Mouse (Mus musculus): ENCODE data around the gene Upk1b. TPM values are rescaled to one million over a fixed set of nuclear protein-coding genes. Genes with fewer than 3 reads are reported as not detected.

The Upk1b gene
- polyA plus RNA-seq, 1 experiment from 2014 or later = 19.3 TPM

DNA sequence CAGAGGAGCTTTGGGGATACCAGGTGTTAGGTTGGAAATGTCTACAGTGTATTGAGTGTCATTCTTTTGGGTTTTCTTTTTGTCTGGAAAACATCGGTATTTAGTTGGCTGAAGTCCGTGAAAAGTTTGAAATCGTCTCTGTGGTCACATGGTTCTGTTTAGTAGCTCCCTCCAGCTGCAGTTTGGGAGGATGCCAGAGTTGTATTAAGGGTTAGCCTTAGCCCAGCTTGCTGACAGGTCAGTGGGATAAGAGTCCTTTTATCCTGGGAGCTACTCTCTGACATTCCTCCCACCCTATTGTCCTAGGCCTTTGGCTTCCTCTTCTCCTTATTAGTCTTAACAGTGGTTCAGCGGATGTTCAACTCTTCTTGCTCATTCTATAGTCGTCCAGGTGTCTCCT lies 38.2 kb downstream of the Upk1b start:
- Histone ChIP-seq H3K9ac (no peak overlapping the region), H3K36me3 (peaks cover 57% of the 10 kb centered on the region), H3K27me3 (replicated peaks) (no peaks in the 10 kb centered on the region), H3K27ac (replicated peaks) (no peak overlapping the region), H3K4me1 (peaks cover 47% of the 10 kb centered on the region), H3K4me2 (no peak overlapping the region), H3K4me3 (no peak overlapping the region), H3K9me3 (no peaks in the 10 kb centered on the region)
- WGBS = 71% methylated on average over 5 of the region's 5 CpGs
- no peak for ATAC-seq (ENCODE audit: extremely low read depth, insufficient number of reproducible peaks, low FRiP score, low TSS enrichment)

DNA sequence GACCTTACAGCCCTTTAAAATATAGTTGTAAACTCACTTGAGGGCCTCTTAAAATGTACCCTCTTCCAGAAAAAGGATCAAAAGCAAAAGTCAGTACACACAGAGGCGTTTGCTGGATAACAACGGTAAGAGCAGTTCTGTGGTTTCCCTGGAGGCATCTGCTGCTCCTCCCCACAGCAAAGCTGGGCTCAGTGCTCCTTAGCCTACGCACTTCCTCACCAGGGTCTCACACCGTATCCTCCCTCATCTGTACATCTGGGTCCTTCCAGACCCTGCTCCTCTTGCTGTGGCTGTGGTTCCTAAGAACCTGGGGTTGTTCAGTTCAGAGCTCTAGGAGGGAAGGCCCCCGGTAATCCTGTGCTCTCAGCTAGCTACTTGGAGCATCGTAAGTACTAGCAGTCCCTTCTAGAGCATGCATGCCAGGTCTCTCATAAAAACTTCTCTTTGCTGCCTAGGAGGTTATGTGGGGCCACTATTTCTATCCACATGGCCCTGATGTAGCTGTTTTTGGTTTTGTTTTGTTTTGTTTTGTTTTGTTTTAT lies 39.2 kb downstream of the Upk1b start:
- 81% methylated on average over 6 of the region's 6 CpGs for WGBS
- no peak overlapping the region for H3K4me3 ChIP-seq
- H3K27ac ChIP-seq (replicated peaks) = no peak overlapping the region
- peaks cover 51% of the 10 kb centered on the region for H3K36me3 ChIP-seq
- H3K9ac ChIP-seq = no peak overlapping the region
- H3K27me3 ChIP-seq (replicated peaks) = no peaks in the 10 kb centered on the region
- no peaks in the 10 kb centered on the region for H3K9me3 ChIP-seq
- peaks cover 55% of the 10 kb centered on the region for H3K4me1 ChIP-seq
- no peak for ATAC-seq (ENCODE audit: extremely low read depth, insufficient number of reproducible peaks, low FRiP score, low TSS enrichment)
- no peak overlapping the region for H3K4me2 ChIP-seq

DNA sequence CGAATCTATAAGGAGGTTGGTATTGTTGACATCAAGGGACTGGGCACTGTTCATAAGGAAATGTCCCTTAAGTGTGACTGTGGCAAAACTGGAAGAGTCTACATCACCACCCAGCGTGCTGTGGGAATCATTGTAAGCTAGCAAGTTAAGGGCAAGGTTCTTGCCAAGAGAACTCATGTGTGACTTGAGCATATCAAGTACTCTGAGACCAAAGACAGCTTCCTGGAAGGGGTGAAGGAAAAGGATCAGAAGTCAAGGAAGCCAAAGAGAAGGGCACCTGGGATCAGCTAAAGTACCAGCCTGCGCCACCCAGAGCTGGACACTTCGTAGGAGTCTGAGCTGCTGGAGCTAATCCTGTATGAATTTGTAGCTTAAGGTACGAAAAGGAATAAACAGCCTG lies 39.9 kb downstream of the Upk1b start:
- WGBS = 95% methylated on average over 5 of the region's 5 CpGs
- H3K36me3 ChIP-seq = peaks cover 49% of the 10 kb centered on the region
- no peak overlapping the region for H3K9ac ChIP-seq
- no peaks in the 10 kb centered on the region for H3K9me3 ChIP-seq
- no peak for ATAC-seq (ENCODE audit: extremely low read depth, insufficient number of reproducible peaks, low FRiP score, low TSS enrichment)
- no peaks in the 10 kb centered on the region for H3K27me3 ChIP-seq (replicated peaks)
- H3K4me2 ChIP-seq = no peak overlapping the region
- peaks cover 61% of the 10 kb centered on the region for H3K4me1 ChIP-seq
- H3K27ac ChIP-seq (replicated peaks) = no peak overlapping the region
- no peak overlapping the region for H3K4me3 ChIP-seq

DNA sequence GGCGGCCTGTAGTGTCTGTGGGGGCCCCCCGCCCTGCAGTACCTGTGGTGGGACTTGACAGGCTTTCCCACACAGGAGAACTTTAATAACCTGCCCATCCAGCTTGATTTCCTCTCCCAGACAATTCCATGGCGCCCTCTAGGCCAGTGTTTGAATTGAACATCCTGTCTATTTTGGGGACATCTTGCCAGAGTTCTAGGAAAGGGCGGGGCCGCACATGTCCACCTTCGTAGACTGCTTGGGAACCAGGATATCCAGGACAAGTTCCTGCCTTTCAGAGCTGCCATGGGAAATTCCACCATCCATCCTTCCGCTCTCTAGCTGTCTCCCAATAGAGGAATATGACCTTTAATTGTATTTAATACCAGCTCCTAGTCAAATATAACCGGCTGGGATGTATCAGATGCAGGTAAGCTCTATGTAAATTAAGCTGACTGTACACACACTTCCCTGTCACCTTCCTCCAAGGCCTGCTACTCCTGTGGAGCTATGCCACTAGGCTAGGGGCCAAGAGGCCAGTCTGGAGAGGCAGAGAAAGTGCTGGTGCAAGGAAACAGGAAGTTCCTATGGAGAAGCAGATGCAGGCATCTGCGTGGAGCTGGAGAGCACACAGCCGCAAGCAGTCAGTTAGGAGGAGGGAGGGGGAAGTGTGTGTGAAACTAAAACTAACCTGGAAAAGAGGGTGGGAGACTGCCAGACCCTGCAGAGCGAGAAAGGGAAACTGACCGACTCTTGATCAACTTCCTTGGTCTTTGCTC lies 41.8 kb downstream of the Upk1b start:
- 73% methylated on average over 12 of the region's 12 CpGs for WGBS

DNA sequence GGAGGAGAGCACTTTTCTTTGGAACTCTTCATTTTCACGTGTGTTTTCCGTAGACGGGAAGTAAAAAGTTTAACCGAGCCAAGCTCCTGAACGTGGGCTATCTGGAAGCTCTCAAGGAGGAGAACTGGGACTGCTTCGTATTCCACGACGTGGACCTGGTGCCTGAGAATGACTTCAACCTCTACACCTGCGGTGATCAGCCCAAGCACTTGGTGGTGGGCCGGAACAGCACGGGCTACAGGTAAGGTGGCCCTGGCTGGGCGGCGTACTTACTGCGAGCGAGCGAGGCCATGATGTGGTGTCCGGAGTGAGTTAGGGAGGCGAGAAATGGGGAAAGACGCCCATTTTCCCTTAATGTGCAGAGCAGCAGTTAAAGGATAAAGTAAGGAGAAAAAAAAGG lies 42.5 kb downstream of the Upk1b start:
- Histone ChIP-seq H3K4me1 (peaks cover 65% of the 10 kb centered on the region), H3K9ac (no peak overlapping the region), H3K36me3 (peaks cover 53% of the 10 kb centered on the region), H3K9me3 (no peaks in the 10 kb centered on the region), H3K27me3 (replicated peaks) (no peaks in the 10 kb centered on the region), H3K4me3 (no peak overlapping the region), H3K4me2 (no peak overlapping the region), H3K27ac (replicated peaks) (peak overlapping the region; percentile 53)
- WGBS = 91% methylated on average over 19 of the region's 19 CpGs
- no peak for ATAC-seq (ENCODE audit: extremely low read depth, insufficient number of reproducible peaks, low FRiP score, low TSS enrichment)

More for the DNA sequence above, 41.8 kb downstream of the Upk1b start:
- no peaks in the 10 kb centered on the region for H3K27me3 ChIP-seq (replicated peaks)
- peaks cover 60% of the 10 kb centered on the region for H3K4me1 ChIP-seq
- no peak overlapping the region for H3K4me3 ChIP-seq
- H3K9me3 ChIP-seq = no peaks in the 10 kb centered on the region
- H3K36me3 ChIP-seq = peaks cover 58% of the 10 kb centered on the region
- no peak for ATAC-seq (ENCODE audit: extremely low read depth, insufficient number of reproducible peaks, low FRiP score, low TSS enrichment)
- H3K27ac ChIP-seq (replicated peaks) = peak overlapping the region; percentile 53
- no peak overlapping the region for H3K9ac ChIP-seq
- H3K4me2 ChIP-seq = no peak overlapping the region

DNA sequence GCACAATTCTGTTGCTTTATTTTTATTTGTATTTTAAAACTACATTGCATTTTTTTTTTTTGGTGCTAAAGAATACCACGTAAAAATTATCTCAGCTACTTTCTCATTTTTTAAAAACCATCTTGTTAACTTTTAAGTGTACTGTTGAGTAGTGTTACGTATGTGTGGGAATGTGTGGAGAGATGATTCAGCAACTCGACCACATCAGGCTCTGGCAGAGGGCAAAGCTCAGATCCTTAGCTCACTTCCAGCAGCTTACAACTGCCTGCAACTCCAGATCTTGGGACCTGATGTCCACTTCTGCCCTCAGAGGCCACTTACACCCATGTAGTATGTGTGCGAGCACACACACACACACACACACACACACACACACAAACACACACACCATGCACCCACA lies 43.6 kb downstream of the Upk1b start:
- ATAC-seq (ENCODE audit: extremely low read depth, insufficient number of reproducible peaks, low FRiP score, low TSS enrichment) = no peak
- Histone ChIP-seq H3K4me1 (peaks cover 66% of the 10 kb centered on the region), H3K27me3 (replicated peaks) (no peaks in the 10 kb centered on the region), H3K27ac (replicated peaks) (peak overlapping the region; percentile 76), H3K4me3 (no peak overlapping the region), H3K36me3 (peaks cover 55% of the 10 kb centered on the region), H3K4me2 (no peak overlapping the region), H3K9me3 (no peaks in the 10 kb centered on the region), H3K9ac (0 out of 2 replicates have a peak overlapping the region, but pooled peaks have one; percentile 24)
- WGBS = 50% methylated on average over 4 of the region's 4 CpGs

DNA sequence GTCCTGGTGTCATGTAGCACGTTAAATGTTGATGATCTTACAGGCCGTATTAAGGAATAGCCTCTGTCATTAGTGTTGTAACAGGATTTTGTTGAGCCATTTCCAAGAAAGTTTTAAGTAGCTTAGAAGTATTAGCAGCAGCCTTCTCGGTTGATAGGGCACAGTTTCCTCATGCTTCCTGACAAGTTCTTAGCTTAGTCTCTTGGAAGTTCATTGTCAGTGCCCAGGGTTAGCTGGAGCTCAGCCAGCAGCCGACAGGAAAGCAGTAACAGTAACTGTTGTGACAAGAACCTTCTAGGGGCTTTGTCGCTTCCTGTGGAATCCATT lies 44.0 kb downstream of the Upk1b start:
- Histone ChIP-seq H3K36me3 (peaks cover 54% of the 10 kb centered on the region), H3K4me1 (peaks cover 63% of the 10 kb centered on the region), H3K4me2 (peak overlapping the region; percentile 37), H3K4me3 (peak overlapping the region; percentile 1; the same call in 1 of the 2 replicates), H3K27ac (replicated peaks) (peak overlapping the region; percentile 76), H3K9ac (0 out of 2 replicates have a peak overlapping the region, but pooled peaks have one; percentile 14), H3K27me3 (replicated peaks) (no peaks in the 10 kb centered on the region), H3K9me3 (no peaks in the 10 kb centered on the region)
- no peak for ATAC-seq (ENCODE audit: extremely low read depth, insufficient number of reproducible peaks, low FRiP score, low TSS enrichment)
- 38% methylated on average over 5 of the region's 5 CpGs for WGBS

DNA sequence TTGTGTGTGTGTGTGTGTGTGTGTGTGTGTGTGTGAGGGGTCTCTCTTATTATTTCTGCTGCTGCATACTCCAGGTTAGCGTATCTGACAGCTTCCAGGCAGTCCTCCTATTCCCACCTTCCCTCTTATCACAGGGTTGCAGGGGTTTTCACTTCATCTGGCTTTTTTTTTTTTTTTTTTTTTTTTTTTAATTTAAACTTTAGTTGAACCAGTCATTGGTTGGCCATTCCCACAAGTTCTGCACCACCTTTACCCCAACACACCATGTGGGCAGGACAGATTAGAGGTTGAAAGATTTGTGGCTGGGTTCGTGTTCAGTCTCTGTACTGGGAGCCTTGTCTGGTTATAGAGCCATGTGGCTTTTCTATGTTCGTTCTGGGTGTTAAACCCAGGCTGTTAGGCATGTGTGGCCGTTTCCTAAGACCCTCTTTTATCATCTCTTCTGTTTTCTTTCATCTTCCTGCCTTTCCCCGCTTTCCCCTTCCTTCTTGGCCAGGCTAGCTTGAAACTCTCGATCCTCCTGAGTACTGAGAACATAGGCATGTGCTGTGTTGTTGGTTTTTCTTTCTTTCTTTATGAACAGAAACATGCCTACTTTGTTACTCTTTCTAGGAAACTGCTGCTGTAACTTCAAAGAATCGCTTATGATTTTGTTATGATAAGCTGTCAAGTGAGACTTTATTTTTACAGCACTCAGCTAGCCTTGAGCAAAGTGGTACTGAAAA lies 44.5 kb downstream of the Upk1b start:
- 0 out of 2 replicates have a peak overlapping the region, but pooled peaks have one; percentile 14 for H3K9ac ChIP-seq
- H3K27ac ChIP-seq (replicated peaks) = peak overlapping the region; percentile 76
- H3K9me3 ChIP-seq = no peaks in the 10 kb centered on the region
- H3K27me3 ChIP-seq (replicated peaks) = no peaks in the 10 kb centered on the region
- no peak for ATAC-seq (ENCODE audit: extremely low read depth, insufficient number of reproducible peaks, low FRiP score, low TSS enrichment)
- H3K4me3 ChIP-seq = peak overlapping the region; percentile 1; the same call in 1 of the 2 replicates
- WGBS = 40% methylated on average over 7 of the region's 7 CpGs
- H3K4me2 ChIP-seq = peak overlapping the region; percentile 37
- peaks cover 68% of the 10 kb centered on the region for H3K4me1 ChIP-seq
- H3K36me3 ChIP-seq = peaks cover 48% of the 10 kb centered on the region

DNA sequence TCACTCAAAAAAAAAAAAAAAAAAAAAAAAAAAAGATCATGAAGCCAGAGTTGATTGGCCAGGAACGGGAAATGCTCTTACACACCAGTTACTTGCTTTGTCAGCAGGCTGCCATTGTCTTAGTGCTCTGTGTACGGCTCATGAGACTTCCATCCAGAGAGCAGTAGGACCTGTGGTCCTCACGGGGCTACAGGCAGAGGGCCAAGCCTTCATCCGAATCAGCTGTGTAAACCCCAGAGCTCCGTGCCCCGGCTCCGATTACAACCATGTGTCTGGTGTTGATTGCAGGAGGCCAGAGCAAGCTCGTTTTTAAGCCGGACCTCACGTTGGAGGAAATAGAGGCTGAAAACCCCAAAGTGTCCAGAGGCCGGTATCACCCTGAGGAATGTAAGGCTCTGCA lies 46.5 kb downstream of the Upk1b start:
- H3K36me3 ChIP-seq = peaks cover 30% of the 10 kb centered on the region
- H3K9ac ChIP-seq = no peak overlapping the region
- WGBS = 34% methylated on average over 11 of the region's 11 CpGs
- H3K27me3 ChIP-seq (replicated peaks) = no peaks in the 10 kb centered on the region
- no peak for ATAC-seq (ENCODE audit: extremely low read depth, insufficient number of reproducible peaks, low FRiP score, low TSS enrichment)
- H3K4me3 ChIP-seq = 0 out of 2 replicates have a peak overlapping the region, but pooled peaks have one; percentile 8
- H3K4me2 ChIP-seq = peak overlapping the region; percentile 43
- H3K4me1 ChIP-seq = peaks cover 71% of the 10 kb centered on the region
- peak overlapping the region; percentile 54 for H3K27ac ChIP-seq (replicated peaks)
- H3K9me3 ChIP-seq = no peaks in the 10 kb centered on the region

DNA sequence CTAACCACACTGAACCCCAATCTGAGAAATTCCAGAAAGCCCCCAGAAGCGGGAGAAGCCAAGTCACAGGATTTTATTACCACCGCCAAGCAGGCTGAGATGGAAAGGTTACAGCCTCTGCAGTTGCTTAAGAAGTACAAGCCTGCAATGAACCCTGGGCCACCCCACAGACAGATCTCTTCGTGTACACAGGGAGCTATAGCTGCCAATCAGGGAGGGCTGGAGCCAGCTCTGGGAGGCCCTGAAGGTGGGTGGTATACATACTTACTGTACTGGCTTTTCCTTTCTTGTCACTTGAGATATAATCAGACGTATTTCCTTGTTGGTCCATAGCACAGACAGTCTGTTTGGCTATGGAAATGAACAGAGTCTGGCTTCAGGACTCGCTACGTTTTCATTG lies 49.3 kb downstream of the Upk1b start:
- Histone ChIP-seq H3K36me3 (peaks cover 19% of the 10 kb centered on the region), H3K27ac (replicated peaks) (no peak overlapping the region), H3K9me3 (no peaks in the 10 kb centered on the region), H3K4me1 (peaks cover 47% of the 10 kb centered on the region), H3K4me2 (no peak overlapping the region), H3K4me3 (no peak overlapping the region), H3K9ac (no peak overlapping the region), H3K27me3 (replicated peaks) (no peaks in the 10 kb centered on the region)
- WGBS = 65% methylated on average over 6 of the region's 6 CpGs
- ATAC-seq (ENCODE audit: extremely low read depth, insufficient number of reproducible peaks, low FRiP score, low TSS enrichment) = no peak

DNA sequence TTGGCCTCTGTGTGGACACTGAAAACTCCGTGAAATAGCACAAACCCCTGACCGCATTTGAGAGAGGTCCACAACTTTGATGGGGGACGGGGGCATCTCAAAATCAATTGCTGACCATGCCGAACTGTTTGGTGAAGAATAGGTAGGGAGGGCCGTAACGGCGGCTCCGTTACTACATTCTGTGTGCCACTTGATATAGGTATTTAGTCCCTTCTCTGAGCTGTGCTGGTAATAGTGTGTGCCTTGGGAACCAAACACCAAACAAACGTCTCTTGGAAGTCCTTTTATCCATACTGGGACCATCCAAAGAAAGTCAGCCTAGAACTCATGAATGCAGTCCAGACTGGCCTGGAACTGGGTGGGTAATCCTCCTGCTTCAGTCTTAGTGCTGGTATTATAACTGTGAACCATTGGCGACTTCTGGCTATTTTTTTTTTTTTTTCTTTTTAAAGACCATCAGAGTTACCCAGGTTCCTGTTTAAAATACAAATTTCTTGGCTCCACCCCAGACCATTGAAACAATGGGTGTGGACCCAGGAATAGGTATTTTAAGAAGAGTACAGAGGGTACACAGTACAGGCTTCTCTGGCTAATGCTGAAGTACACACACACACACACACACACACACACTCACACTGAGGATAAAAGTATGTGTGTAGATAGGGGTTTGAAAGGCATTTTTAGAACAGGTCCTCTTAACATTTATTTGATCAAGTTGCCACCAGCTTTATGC lies 56.0 kb downstream of the Upk1b start:
- 87% methylated on average over 10 of the region's 10 CpGs for whole genome bisulfite sequencing
- ATAC-seq (ENCODE audit: extremely low read depth, insufficient number of reproducible peaks, low FRiP score, low TSS enrichment) = no peak

More for the DNA sequence above, 56.0 kb downstream of the Upk1b start:
- H3K4me3 ChIP-seq = no peak overlapping the region
- H3K9me3 ChIP-seq = no peaks in the 10 kb centered on the region
- H3K27me3 ChIP-seq (replicated peaks) = no peaks in the 10 kb centered on the region
- H3K9ac ChIP-seq = no peak overlapping the region
- peaks cover 8% of the 10 kb centered on the region for H3K36me3 ChIP-seq
- H3K4me2 ChIP-seq = 0 out of 2 replicates have a peak overlapping the region, but pooled peaks have one; percentile 97
- no peak overlapping the region for H3K27ac ChIP-seq (replicated peaks)
- H3K4me1 ChIP-seq = peaks cover 18% of the 10 kb centered on the region

Data from heart, embryonic 13.5 days (tissue).